11 mouse cellular contexts compared by ENCODE assay signal in the genomic region with DNA sequence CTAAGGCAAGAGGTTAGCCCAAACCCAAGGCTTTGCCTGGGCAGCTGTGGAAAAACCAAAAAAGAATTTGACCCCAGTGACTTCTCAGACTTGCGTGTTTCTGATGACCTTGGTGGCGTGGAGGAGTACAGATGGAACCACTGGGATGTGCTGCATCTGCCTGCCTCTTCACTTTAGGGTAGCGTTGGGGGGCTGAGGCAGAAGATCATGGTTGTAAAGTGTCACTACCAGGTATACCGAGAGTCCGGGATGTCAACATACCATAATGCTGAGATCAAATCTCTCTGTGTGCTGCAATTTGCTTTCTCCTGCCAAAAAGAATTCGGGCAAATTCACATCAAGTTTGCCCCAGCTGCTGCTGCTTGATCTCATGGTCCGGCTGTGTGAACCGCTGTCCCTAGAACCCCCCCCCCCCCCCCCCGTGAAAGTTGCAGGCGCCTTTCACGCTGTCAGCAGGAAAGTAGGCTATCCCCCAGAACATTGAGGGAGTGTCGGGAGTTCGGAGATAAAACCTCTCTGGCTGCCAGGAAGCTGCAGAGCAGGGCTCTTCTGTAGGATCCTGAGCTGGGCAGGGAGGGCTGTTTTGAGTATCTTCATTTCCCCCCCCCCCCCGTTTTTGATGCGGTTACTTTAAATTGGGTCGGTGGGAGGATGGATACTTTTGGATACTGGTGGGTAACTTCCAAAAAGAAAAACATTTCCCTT. TPM values are rescaled to one million over a fixed set of nuclear protein-coding genes. Genes with fewer than 3 reads are reported as not detected.
A peak's percentile ranks its signal among the peaks of the same experiment; 100 is the strongest.
DNase-seq lines count a peak whose midpoint lies in the region; ATAC-seq and TF ChIP-seq lines count a peak whose summit lies in the region.
"Had no signal": no experiment of that assay in that cellular context is flagged by ENCODE, and none has a peak within 500 bp of the region (broad histone marks: within the 10 kb centered on the region; RNA-seq: fewer than 3 reads in every experiment).

No protein-coding gene starts in this region.

- 19% methylated on average over 16 of the region's 16 CpGs for WGBS in lung, embryonic 15.5 days
- WGBS in lung, adult 2 months: 18% methylated on average over 16 of the region's 16 CpGs
- 13% methylated on average over 16 of the region's 16 CpGs for WGBS in heart, embryonic 15.5 days
- WGBS in liver, embryonic 15.5 days (ENCODE audit: insufficient replicate concordance): 21% methylated on average over 16 of the region's 16 CpGs

- peak; percentile 91 for DNase-seq in heart, adult 11 months
- no peak for DNase-seq in heart, adult 9 months (ENCODE audit: low spot score in 2 of 2)
- DNase-seq in lung, adult 2 months: no peak
- DNase-seq in right cerebral cortex, postnatal 10 days (ENCODE audit: low spot score in 2 of 2): no peak
- no peak for DNase-seq in cerebellum, postnatal 25 days
- DNase-seq: layer of hippocampus, postnatal 36 days; right cerebral cortex, postnatal 14 days had no signal

- no peaks in the 10 kb centered on the region for H3K36me3 ChIP-seq in lung, embryonic 15.5 days
- no peaks in the 10 kb centered on the region for H3K36me3 ChIP-seq in heart, embryonic 15.5 days
- H3K36me3 ChIP-seq in liver, embryonic 15.5 days (replicated peaks): no peaks in the 10 kb centered on the region

- H3K27ac ChIP-seq in lung, embryonic 15.5 days: no peak overlapping the region
- peak overlapping the region; percentile 87 for H3K27ac ChIP-seq in heart, embryonic 15.5 days
- H3K27ac ChIP-seq in liver, embryonic 15.5 days (replicated peaks): no peak overlapping the region
- H3K27ac ChIP-seq: macrophage had no signal

- H3K4me3 ChIP-seq in lung, embryonic 15.5 days: no peak overlapping the region
- no peak overlapping the region for H3K4me3 ChIP-seq in lung, adult 2 months (replicated peaks; ENCODE audit: extremely low read depth, low read depth, low read length)
- H3K4me3 ChIP-seq in heart, embryonic 15.5 days: peak overlapping the region; percentile 14
- H3K4me3 ChIP-seq in liver, embryonic 15.5 days (replicated peaks): no peak overlapping the region

- TF ChIP-seq POLR2A in lung, adult 2 months (IDR thresholded peaks at IDR 0.05; ENCODE audit: borderline replicate concordance, extremely low read depth, low read depth, low read length): no peak

- no peak for TF ChIP-seq CTCF in lung, adult 2 months (IDR thresholded peaks at IDR 0.05; ENCODE audit: insufficient read depth, low read length)

- H3K4me1 ChIP-seq in lung, embryonic 15.5 days: peaks cover 23% of the 10 kb centered on the region
- peaks cover 12% of the 10 kb centered on the region for H3K4me1 ChIP-seq in lung, adult 2 months (ENCODE audit: control insufficient read depth, insufficient read depth, low read length)
- H3K4me1 ChIP-seq in heart, embryonic 15.5 days (replicated peaks): peaks cover 33% of the 10 kb centered on the region
- H3K4me1 ChIP-seq in liver, embryonic 15.5 days (replicated peaks): peaks cover 28% of the 10 kb centered on the region

- H3K4me2 ChIP-seq in lung, embryonic 15.5 days: peak overlapping the region; percentile 89
- H3K4me2 ChIP-seq in heart, embryonic 15.5 days: peak overlapping the region; percentile 89
- peak overlapping the region; percentile 79 for H3K4me2 ChIP-seq in liver, embryonic 15.5 days

- no peaks in the 10 kb centered on the region for H3K9me3 ChIP-seq in lung, embryonic 15.5 days
- no peaks in the 10 kb centered on the region for H3K9me3 ChIP-seq in heart, embryonic 15.5 days (replicated peaks)
- no peaks in the 10 kb centered on the region for H3K9me3 ChIP-seq in liver, embryonic 15.5 days (replicated peaks)

- no peak for ATAC-seq in lung, embryonic 15.5 days (ENCODE audit: borderline replicate concordance, extremely low read depth, low FRiP score, low TSS enrichment)
- ATAC-seq in heart, embryonic 15.5 days (replicated peaks; ENCODE audit: insufficient number of reproducible peaks, insufficient read depth, low FRiP score, low read depth): no peak
- no peak for ATAC-seq in liver, embryonic 15.5 days (ENCODE audit: insufficient read depth)

- H3K9ac ChIP-seq in lung, embryonic 15.5 days: no peak overlapping the region
- 0 out of 2 replicates have a peak overlapping the region, but pooled peaks have one; percentile 6 for H3K9ac ChIP-seq in heart, embryonic 15.5 days
- no peak overlapping the region for H3K9ac ChIP-seq in liver, embryonic 15.5 days

- H3K27me3 ChIP-seq in lung, embryonic 15.5 days: no peaks in the 10 kb centered on the region
- no peaks in the 10 kb centered on the region for H3K27me3 ChIP-seq in heart, embryonic 15.5 days
- H3K27me3 ChIP-seq in liver, embryonic 15.5 days: no peaks in the 10 kb centered on the region

RNA-seq across cellular contexts. Expression of a gene that starts 27.7 kb away (rescaled TPM):
- 1.7 and 2.4 TPM in 2 replicates for polyA plus RNA-seq in lung, embryonic 15.5 days (2015; fragmentation: Nextera tagmentation; extraction: Ambion mirVana)
- 20.0 and 37.5 TPM in 2 replicates for polyA plus RNA-seq in lung, adult 2 months (2012; rRNA removed)
- polyA plus RNA-seq in heart, embryonic 15.5 days (2015; fragmentation: Nextera tagmentation; extraction: Ambion mirVana): 11.3 and 12.2 TPM in 2 replicates
- polyA plus RNA-seq in liver, embryonic 15.5 days (2015; fragmentation: Nextera tagmentation; extraction: Ambion mirVana): 0.43 and 0.45 TPM in 2 replicates

RNA-seq across cellular contexts. Expression of a gene that starts 43.8 kb away (rescaled TPM):
- polyA plus RNA-seq in lung, embryonic 15.5 days (2015; fragmentation: Nextera tagmentation; extraction: Ambion mirVana): 50.9 and 51.8 TPM in 2 replicates
- polyA plus RNA-seq in lung, adult 2 months (2012; rRNA removed): 2.2 and 3.0 TPM in 2 replicates
- 37.3 and 41.9 TPM in 2 replicates for polyA plus RNA-seq in heart, embryonic 15.5 days (2015; fragmentation: Nextera tagmentation; extraction: Ambion mirVana)
- 18.2 and 19.0 TPM in 2 replicates for polyA plus RNA-seq in liver, embryonic 15.5 days (2015; fragmentation: Nextera tagmentation; extraction: Ambion mirVana)

RNA-seq across cellular contexts. Expression of a gene that starts 46.0 kb away (rescaled TPM):
- polyA plus RNA-seq in lung, embryonic 15.5 days (2015; fragmentation: Nextera tagmentation; extraction: Ambion mirVana): 9.5 and 10.3 TPM in 2 replicates
- polyA plus RNA-seq in lung, adult 2 months (2012; rRNA removed): 7.7 and 8.6 TPM in 2 replicates
- 7.8 and 7.9 TPM in 2 replicates for polyA plus RNA-seq in heart, embryonic 15.5 days (2015; fragmentation: Nextera tagmentation; extraction: Ambion mirVana)
- polyA plus RNA-seq in liver, embryonic 15.5 days (2015; fragmentation: Nextera tagmentation; extraction: Ambion mirVana): 3.1 and 4.1 TPM in 2 replicates
